ENCODE assay signal across 10 mouse cellular contexts in genomic region chr2:174008350-174009218, GRCm38 (mm10).
DNase-seq lines count a peak whose midpoint lies in the region; ATAC-seq lines count a peak whose summit lies in the region.
"Had no signal": no experiment of that assay in that cellular context is flagged by ENCODE, and none has a peak within 500 bp of the region (broad histone marks: within the 10 kb centered on the region; RNA-seq: fewer than 3 reads in every experiment).

No protein-coding gene starts in this region.

- peak overlapping the region; percentile 66; the same call in 1 of the 2 replicates for H3K27ac ChIP-seq in kidney, embryonic 16.5 days (ENCODE audit: low read length)
- peak overlapping the region; percentile 78 for H3K27ac ChIP-seq in embryonic facial prominence, embryonic 14.5 days (replicated peaks; ENCODE audit: low read depth, low read length)
- no peak overlapping the region for H3K27ac ChIP-seq in hindbrain, embryonic 16.5 days (ENCODE audit: low read depth, low read length)
- peak overlapping the region; percentile 6; the same call in 1 of the 2 replicates for H3K27ac ChIP-seq in neural tube, embryonic 14.5 days (ENCODE audit: low read depth, low read length)

- WGBS in kidney, embryonic 16.5 days: 23% methylated on average over 19 of the region's 19 CpGs
- WGBS in embryonic facial prominence, embryonic 14.5 days: 34% methylated on average over 19 of the region's 19 CpGs
- 26% methylated on average over 19 of the region's 19 CpGs for WGBS in hindbrain, embryonic 16.5 days
- WGBS in neural tube, embryonic 14.5 days: 13% methylated on average over 19 of the region's 19 CpGs

- H3K9ac ChIP-seq in kidney, embryonic 16.5 days (replicated peaks; ENCODE audit: low read length): no peak overlapping the region
- no peak overlapping the region for H3K9ac ChIP-seq in embryonic facial prominence, embryonic 14.5 days (ENCODE audit: low read depth, low read length)
- H3K9ac ChIP-seq in hindbrain, embryonic 16.5 days (ENCODE audit: low read depth, low read length): no peak overlapping the region
- 0 out of 2 replicates have a peak overlapping the region, but pooled peaks have one; percentile 21 for H3K9ac ChIP-seq in neural tube, embryonic 14.5 days (replicated peaks; ENCODE audit: low read depth, low read length)

- DNase-seq in kidney, postnatal 25 days: no peak
- DNase-seq in embryonic facial prominence, embryonic 14.5 days (ENCODE audit: low spot score): peak; percentile 87
- no peak for DNase-seq in spleen, postnatal 4 days (ENCODE audit: low spot score in 2 of 2)
- DNase-seq in adrenal gland, adult 8-10 months: no peak
- no peak for DNase-seq in B cell, adult 2 months
- DNase-seq: lung, postnatal 36 days had no signal

- H3K27me3 ChIP-seq in kidney, embryonic 16.5 days (ENCODE audit: insufficient read depth, low read length): no peaks in the 10 kb centered on the region
- no peaks in the 10 kb centered on the region for H3K27me3 ChIP-seq in embryonic facial prominence, embryonic 14.5 days (replicated peaks; ENCODE audit: control insufficient read depth, insufficient read depth, low read length)
- no peaks in the 10 kb centered on the region for H3K27me3 ChIP-seq in hindbrain, embryonic 16.5 days (replicated peaks; ENCODE audit: control insufficient read depth, insufficient read depth, low read length)
- H3K27me3 ChIP-seq in neural tube, embryonic 14.5 days (ENCODE audit: control insufficient read depth, insufficient read depth, low read length): no peaks in the 10 kb centered on the region

- H3K9me3 ChIP-seq in kidney, embryonic 16.5 days (ENCODE audit: low read length): peaks cover 8% of the 10 kb centered on the region
- H3K9me3 ChIP-seq in embryonic facial prominence, embryonic 14.5 days (ENCODE audit: control insufficient read depth, low read length): peaks cover 13% of the 10 kb centered on the region
- H3K9me3 ChIP-seq in hindbrain, embryonic 16.5 days (ENCODE audit: control insufficient read depth, low read length): peaks cover 9% of the 10 kb centered on the region
- H3K9me3 ChIP-seq in neural tube, embryonic 14.5 days (ENCODE audit: control insufficient read depth, low read length): no peaks in the 10 kb centered on the region

- ATAC-seq in kidney, embryonic 16.5 days (ENCODE audit: low FRiP score, low TSS enrichment): peak; percentile 78
- peak; percentile 82 for ATAC-seq in embryonic facial prominence, embryonic 14.5 days (ENCODE audit: low read depth)
- peak; percentile 53 for ATAC-seq in hindbrain, embryonic 16.5 days
- peak; percentile 56; the same call in 1 of the 2 replicates for ATAC-seq in neural tube, embryonic 14.5 days (ENCODE audit: low read depth)

- no peak overlapping the region for H3K4me3 ChIP-seq in kidney, embryonic 16.5 days (ENCODE audit: low read length)
- no peak overlapping the region for H3K4me3 ChIP-seq in embryonic facial prominence, embryonic 14.5 days (ENCODE audit: low read depth, low read length)
- no peak overlapping the region for H3K4me3 ChIP-seq in hindbrain, embryonic 16.5 days (ENCODE audit: low read length)
- H3K4me3 ChIP-seq in neural tube, embryonic 14.5 days (ENCODE audit: low read depth, low read length): no peak overlapping the region

- peaks cover 23% of the 10 kb centered on the region for H3K4me1 ChIP-seq in kidney, embryonic 16.5 days (ENCODE audit: insufficient read depth, low read length)
- H3K4me1 ChIP-seq in embryonic facial prominence, embryonic 14.5 days (ENCODE audit: control insufficient read depth, insufficient read depth, low read length): peaks cover 18% of the 10 kb centered on the region
- peaks cover 8% of the 10 kb centered on the region for H3K4me1 ChIP-seq in hindbrain, embryonic 16.5 days (ENCODE audit: control insufficient read depth, insufficient read depth, low read depth, low read length)
- peaks cover 15% of the 10 kb centered on the region for H3K4me1 ChIP-seq in neural tube, embryonic 14.5 days (ENCODE audit: control insufficient read depth, insufficient read depth, low read length)

- no peak overlapping the region for H3K4me2 ChIP-seq in kidney, embryonic 16.5 days (replicated peaks; ENCODE audit: low read depth, low read length)
- peak overlapping the region; percentile 21; the same call in 1 of the 2 replicates for H3K4me2 ChIP-seq in embryonic facial prominence, embryonic 14.5 days (ENCODE audit: low read depth, low read length)
- H3K4me2 ChIP-seq in hindbrain, embryonic 16.5 days (ENCODE audit: low read length): no peak overlapping the region
- no peak overlapping the region for H3K4me2 ChIP-seq in neural tube, embryonic 14.5 days (ENCODE audit: low read depth, low read length)

- H3K36me3 ChIP-seq in kidney, embryonic 16.5 days (ENCODE audit: insufficient read depth, low read length): no peaks in the 10 kb centered on the region
- no peaks in the 10 kb centered on the region for H3K36me3 ChIP-seq in embryonic facial prominence, embryonic 14.5 days (ENCODE audit: control insufficient read depth, insufficient read depth, low read length)
- H3K36me3 ChIP-seq in hindbrain, embryonic 16.5 days (ENCODE audit: control insufficient read depth, insufficient read depth, low read length): no peaks in the 10 kb centered on the region
- no peaks in the 10 kb centered on the region for H3K36me3 ChIP-seq in neural tube, embryonic 14.5 days (ENCODE audit: control insufficient read depth, insufficient read depth, low read length)
- H3K36me3 ChIP-seq: G1E had no signal
